Mouse (Mus musculus) stomach, embryonic 14.5 days (tissue): Measurements from ENCODE around the gene Acd. TPM values are rescaled to one million over a fixed set of nuclear protein-coding genes. Genes with fewer than 3 reads are reported as not detected.

Experiments
- ATAC-seq: fragments of 200-750 bp; cut with Nextera tagmentation; 2 replicates; pipeline ENCODE4 v1.8.0; 2017; ENCODE audit warnings: low read depth, moderate TSS enrichment; ENCODE audit not compliant: insufficient number of reproducible peaks, insufficient read depth, low FRiP score
- H3K27ac ChIP-seq: fragments of 300-500 bp; sonication (generic); 2 replicates; pipeline ENCODE4 v1.5.1; 2014; ENCODE audit warnings: mild to moderate bottlenecking, low read length, moderate library complexity, mixed read lengths
- H3K27me3 ChIP-seq: fragments of 300-500 bp; sonication (generic); 2 replicates; pipeline ENCODE4 v1.6.1; 2014; ENCODE audit warnings: low read length, control low read depth, mixed read lengths; ENCODE audit not compliant: control insufficient read depth, insufficient read depth
- H3K36me3 ChIP-seq: fragments of 300-500 bp; sonication (generic); 2 replicates; pipeline ENCODE4 v1.6.1; 2014; ENCODE audit warnings: mild to moderate bottlenecking, control low read depth, low read length, moderate library complexity, mixed read lengths; ENCODE audit not compliant: control insufficient read depth, insufficient read depth
- H3K4me1 ChIP-seq: fragments of 300-500 bp; sonication (generic); 2 replicates; pipeline ENCODE4 v1.6.1; 2014; ENCODE audit warnings: low read length, control low read depth, mixed read lengths; ENCODE audit not compliant: control insufficient read depth, insufficient read depth
- H3K4me2 ChIP-seq: fragments of 300-500 bp; sonication (generic); replicated peaks from 2 replicates; pipeline ENCODE4 v1.6.1; 2014; ENCODE audit warnings: low read depth, low read length, control low read depth
- H3K4me3 ChIP-seq: fragments of 300-500 bp; sonication (generic); 2 replicates; pipeline ENCODE4 v1.5.1; 2014; ENCODE audit warnings: low read depth, low read length, control low read depth
- H3K9ac ChIP-seq: fragments of 300-500 bp; sonication (generic); replicated peaks from 2 replicates; pipeline ENCODE4 v1.6.1; 2014; ENCODE audit warnings: low read depth, mild to moderate bottlenecking, control low read depth, low read length, moderate library complexity, mixed read lengths
- H3K9me3 ChIP-seq: fragments of 300-500 bp; sonication (generic); 2 replicates; pipeline ENCODE4 v1.6.1; 2016; ENCODE audit warnings: low read depth, low read length, control low read depth; ENCODE audit not compliant: control insufficient read depth
- WGBS: fragments of 180-500 bp; shearing (Covaris S2); extraction: QIAGEN DNeasy Blood & Tissue Kit; methylation state at CpG from one replicate; pipeline ENCODE4 v1.1.7; 2014; 5-methylcytosine and 5-hydroxymethylcytosine counted together
- polyA plus RNA-seq: library from polyadenylated mRNA; unstranded; fragments of >200 nt; fragmentation: Nextera tagmentation; extraction: Ambion mirVana; gene quantifications from 2 replicates; pipeline ENCODE4 v1.2.1, GENCODE M21; 2014

The Acd gene
- polyA plus RNA-seq, 1 experiment from 2014 or later = 63.5 TPM

- H3K9ac ChIP-seq = no peak overlapping the region
- no peak overlapping the region for H3K4me2 ChIP-seq
- H3K4me1 ChIP-seq = peaks cover 5% of the 10 kb centered on the region
- 62% methylated on average over 35 of the region's 35 CpGs for WGBS
- H3K9me3 ChIP-seq = no peaks in the 10 kb centered on the region
- no peaks in the 10 kb centered on the region for H3K27me3 ChIP-seq
- no peak for ATAC-seq
- H3K4me3 ChIP-seq = no peak overlapping the region
- no peak overlapping the region for H3K27ac ChIP-seq
- H3K36me3 ChIP-seq = peaks cover under 1% of the 10 kb centered on the region; the same call in 1 of the 2 replicates
Measured at GRCm38 (mm10) chr8:105689256-105689982, 11.5 kb downstream of the Acd start.

DNA sequence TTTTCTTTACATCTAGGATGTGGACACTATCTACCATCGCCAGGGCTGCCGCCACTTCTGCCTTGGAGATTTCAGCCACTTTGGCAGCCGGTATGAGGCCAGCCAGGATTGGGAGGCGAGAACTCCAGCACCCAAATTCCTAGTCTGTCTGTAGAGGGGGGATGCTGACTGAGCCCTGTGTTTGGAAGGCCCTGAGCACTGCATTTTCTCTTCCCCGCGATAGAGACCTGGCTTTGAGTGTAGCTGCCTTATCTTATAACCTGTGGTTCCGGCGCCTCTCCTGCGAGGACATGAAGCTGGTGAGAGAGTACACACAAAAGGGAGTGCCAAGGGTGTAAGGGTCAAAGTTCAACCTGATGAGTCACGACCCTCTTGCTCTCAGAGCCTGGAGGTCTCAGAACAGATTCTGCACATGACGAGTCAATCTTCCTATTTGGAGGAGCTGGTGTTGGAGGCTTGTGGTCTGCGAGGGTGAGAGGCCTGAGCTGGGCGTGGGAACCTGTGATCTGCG, 12.6 kb downstream of the Acd start:
- H3K4me1 ChIP-seq = no peaks in the 10 kb centered on the region; the same call in 1 of the 2 replicates
- no peak overlapping the region for H3K4me3 ChIP-seq
- H3K36me3 ChIP-seq = peaks cover 12% of the 10 kb centered on the region
- H3K27ac ChIP-seq = no peak overlapping the region
- no peak overlapping the region for H3K4me2 ChIP-seq
- WGBS = 56% methylated on average over 14 of the region's 14 CpGs
- no peak overlapping the region for H3K9ac ChIP-seq
- no peak for ATAC-seq
- H3K27me3 ChIP-seq = no peaks in the 10 kb centered on the region
- no peaks in the 10 kb centered on the region for H3K9me3 ChIP-seq

GRCm38 (mm10) chr8:105687512-105687911, 13.4 kb downstream of the Acd start:
- Histone ChIP-seq H3K9me3 (no peaks in the 10 kb centered on the region), H3K4me2 (no peak overlapping the region), H3K4me3 (no peak overlapping the region), H3K9ac (no peak overlapping the region), H3K27ac (no peak overlapping the region), H3K4me1 (no peaks in the 10 kb centered on the region; the same call in 1 of the 2 replicates), H3K27me3 (no peaks in the 10 kb centered on the region), H3K36me3 (peaks cover 19% of the 10 kb centered on the region)
- ATAC-seq = no peak
- 64% methylated on average over 8 of the region's 8 CpGs for WGBS

- H3K4me3 ChIP-seq = no peak overlapping the region
- peaks cover 27% of the 10 kb centered on the region for H3K36me3 ChIP-seq
- no peaks in the 10 kb centered on the region; the same call in 1 of the 2 replicates for H3K4me1 ChIP-seq
- H3K27ac ChIP-seq = no peak overlapping the region
- no peak for ATAC-seq
- H3K9me3 ChIP-seq = no peaks in the 10 kb centered on the region
- no peak overlapping the region for H3K4me2 ChIP-seq
- 69% methylated on average over 6 of the region's 6 CpGs for WGBS
- no peaks in the 10 kb centered on the region for H3K27me3 ChIP-seq
- H3K9ac ChIP-seq = no peak overlapping the region
Measured at GRCm38 (mm10) chr8:105686551-105686950, 14.4 kb downstream of the Acd start.

DNA sequence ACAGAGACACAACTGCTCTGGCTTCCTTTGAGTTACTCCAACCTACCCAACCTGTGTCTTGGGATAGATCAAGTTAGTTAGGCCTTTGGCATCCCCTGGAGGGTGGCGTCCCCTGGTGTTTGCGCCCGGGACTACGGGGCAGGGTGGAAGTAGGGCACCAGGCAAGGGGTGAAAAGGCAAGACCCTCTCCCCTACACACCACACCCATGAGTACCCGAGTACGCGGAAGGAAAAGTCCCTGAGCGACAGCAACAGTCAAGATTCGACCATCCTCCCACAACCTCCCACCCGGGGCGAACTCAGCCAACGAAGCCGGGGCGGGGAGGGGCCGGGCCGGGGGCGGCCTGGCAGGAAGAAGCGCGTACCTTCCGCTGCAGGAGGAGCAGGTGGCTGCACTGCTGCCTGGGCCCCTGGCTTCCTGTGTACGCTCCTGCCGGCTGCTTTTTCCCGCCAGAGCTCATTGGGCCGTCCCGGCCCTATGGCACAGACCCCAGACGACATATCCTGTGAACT, 15.1 kb downstream of the Acd start, which contains the start of gene Carmil2:
TSS of gene Carmil2 (plus strand) at position 479 of the 513 bp plus-strand sequence.
- H3K4me1 ChIP-seq = no peaks in the 10 kb centered on the region; the same call in 1 of the 2 replicates
- peaks cover 34% of the 10 kb centered on the region for H3K36me3 ChIP-seq
- H3K4me2 ChIP-seq = peak within 1 kb of the TSS; percentile 38
- no peak for ATAC-seq
- H3K9ac ChIP-seq = no peak within 1 kb of the TSS; the same call in 1 of the 2 replicates
- H3K27ac ChIP-seq = no peak within 1 kb of the TSS
- no peaks in the 10 kb centered on the region for H3K9me3 ChIP-seq
- H3K27me3 ChIP-seq = no peaks in the 10 kb centered on the region
- 8% methylated on average over 26 of the region's 26 CpGs for WGBS
- H3K4me3 ChIP-seq = 0 out of 2 replicates have a peak within 1 kb of the TSS, but pooled peaks have one; percentile 10

GRCm38 (mm10) chr8:105685325-105685724, 15.6 kb downstream of the Acd start:
- Histone ChIP-seq H3K27ac (no peak overlapping the region), H3K9ac (no peak overlapping the region), H3K9me3 (no peaks in the 10 kb centered on the region), H3K27me3 (no peaks in the 10 kb centered on the region), H3K36me3 (peaks cover 38% of the 10 kb centered on the region), H3K4me2 (no peak overlapping the region), H3K4me3 (no peak overlapping the region), H3K4me1 (no peaks in the 10 kb centered on the region; the same call in 1 of the 2 replicates)
- ATAC-seq = no peak
- WGBS = 72% methylated on average over 7 of the region's 7 CpGs

DNA sequence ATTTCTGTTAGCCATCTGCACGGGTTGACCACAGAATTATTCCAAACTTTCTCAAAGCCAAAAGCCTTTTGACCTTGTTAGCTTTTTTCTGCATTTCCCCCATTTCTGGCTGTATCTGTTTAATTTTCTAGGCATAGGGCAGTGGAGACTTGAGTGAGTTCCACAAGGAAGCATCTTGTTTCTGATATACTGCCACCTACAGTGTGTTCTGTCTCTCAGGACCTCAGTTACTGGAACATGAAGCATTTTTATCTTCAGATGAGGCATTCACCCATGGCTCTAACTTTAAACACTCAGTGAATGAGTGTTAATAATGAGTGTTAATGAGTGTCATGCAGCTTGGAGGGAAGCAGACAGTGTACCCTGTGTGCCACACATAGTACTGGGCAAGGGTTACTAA, 23.0 kb downstream of the Acd start:
- H3K4me3 ChIP-seq = no peak overlapping the region
- H3K9me3 ChIP-seq = no peaks in the 10 kb centered on the region
- WGBS = 74% methylated on average over 1 of the region's 1 CpGs
- H3K4me2 ChIP-seq = no peak overlapping the region
- no peak overlapping the region for H3K27ac ChIP-seq
- ATAC-seq = no peak
- H3K27me3 ChIP-seq = no peaks in the 10 kb centered on the region
- H3K9ac ChIP-seq = no peak overlapping the region
- H3K36me3 ChIP-seq = peaks cover 79% of the 10 kb centered on the region
- H3K4me1 ChIP-seq = no peaks in the 10 kb centered on the region

DNA sequence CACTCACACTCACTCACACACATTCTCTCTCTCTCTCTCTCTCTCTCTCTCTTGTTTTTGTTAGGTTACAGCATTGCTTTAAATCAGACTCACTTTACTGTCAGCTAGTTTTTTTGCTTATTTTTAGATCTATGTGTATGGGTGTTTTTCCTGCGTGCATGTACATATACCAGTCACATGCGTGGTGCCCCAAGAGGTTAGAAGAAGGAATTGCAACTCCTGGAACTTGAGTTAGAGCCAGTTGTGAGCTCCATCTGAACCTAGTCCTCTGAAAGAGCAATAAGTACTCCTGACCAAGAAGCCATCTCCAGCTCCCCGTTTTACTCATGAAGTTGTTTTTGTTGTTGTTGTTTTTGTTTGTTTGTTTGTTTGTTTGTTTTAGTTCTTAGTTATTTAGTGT, 39.7 kb downstream of the Acd start:
- H3K36me3 ChIP-seq = peaks cover 25% of the 10 kb centered on the region
- no peaks in the 10 kb centered on the region for H3K9me3 ChIP-seq
- WGBS = 77% methylated on average over 3 of the region's 3 CpGs
- no peaks in the 10 kb centered on the region for H3K27me3 ChIP-seq
- H3K4me3 ChIP-seq = no peak overlapping the region
- H3K27ac ChIP-seq = no peak overlapping the region
- no peak overlapping the region for H3K9ac ChIP-seq
- no peak for ATAC-seq
- H3K4me1 ChIP-seq = no peaks in the 10 kb centered on the region
- no peak overlapping the region for H3K4me2 ChIP-seq
